Mouse (Mus musculus) B cell, adult 62 days (primary cell): ENCODE results near the gene Trf. TPM values are rescaled to one million over a fixed set of nuclear protein-coding genes. Genes with fewer than 3 reads are reported as not detected.

Experiments used
- total RNA-seq: library from RNA; stranded (reverse); gene quantifications from 4 replicates; pipeline ENCODE4 v1.2.4, GENCODE M21; 2023

Gene Trf
- 9.8 to 15.5 TPM (median 12.4 TPM) in 4 replicates for total RNA-seq

DNA sequence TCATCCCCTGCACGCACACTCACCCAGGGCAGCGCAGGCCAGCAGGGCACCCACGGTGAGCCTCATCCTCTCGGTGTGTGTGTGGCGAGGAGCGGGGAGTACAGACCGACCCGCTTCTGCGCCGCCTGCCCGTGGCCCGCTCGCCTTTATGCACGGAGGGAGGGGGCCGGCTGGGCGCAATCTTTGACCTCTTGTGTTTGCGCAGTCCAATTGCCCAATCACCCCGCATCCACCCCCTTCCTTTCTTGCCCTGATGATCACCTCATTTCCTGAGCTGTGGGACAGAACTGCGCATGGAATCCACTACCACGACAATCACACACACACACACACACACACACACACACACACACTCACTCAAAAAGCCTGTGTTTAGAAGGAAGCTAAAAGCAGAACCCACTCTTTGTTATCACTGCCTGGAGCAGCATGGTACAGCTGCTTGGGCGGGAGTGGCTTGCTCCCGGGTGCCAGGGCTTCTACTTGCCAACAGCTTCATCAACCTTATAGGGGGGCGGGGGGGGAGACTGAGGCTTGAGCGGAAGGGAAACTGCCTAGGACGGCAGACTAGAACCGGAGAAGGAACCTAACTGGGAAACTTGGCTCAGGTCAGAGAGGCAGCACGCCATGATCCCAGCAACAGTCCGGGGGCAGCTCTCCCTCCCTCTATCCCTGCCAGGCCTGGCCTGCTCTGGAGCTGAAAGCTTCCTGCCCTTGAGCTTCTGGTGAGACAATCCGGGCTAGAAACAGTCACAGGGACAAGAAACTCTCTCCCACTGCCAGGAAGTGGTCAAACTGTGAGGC is at the start of gene Trf, which contains the start of gene Gm20425:
Gene Trf (minus strand): TSS at position 294 of the 801 bp plus-strand sequence.
Gene Gm20425 (minus strand): TSS at position 157 of the 801 bp plus-strand sequence.

DNA sequence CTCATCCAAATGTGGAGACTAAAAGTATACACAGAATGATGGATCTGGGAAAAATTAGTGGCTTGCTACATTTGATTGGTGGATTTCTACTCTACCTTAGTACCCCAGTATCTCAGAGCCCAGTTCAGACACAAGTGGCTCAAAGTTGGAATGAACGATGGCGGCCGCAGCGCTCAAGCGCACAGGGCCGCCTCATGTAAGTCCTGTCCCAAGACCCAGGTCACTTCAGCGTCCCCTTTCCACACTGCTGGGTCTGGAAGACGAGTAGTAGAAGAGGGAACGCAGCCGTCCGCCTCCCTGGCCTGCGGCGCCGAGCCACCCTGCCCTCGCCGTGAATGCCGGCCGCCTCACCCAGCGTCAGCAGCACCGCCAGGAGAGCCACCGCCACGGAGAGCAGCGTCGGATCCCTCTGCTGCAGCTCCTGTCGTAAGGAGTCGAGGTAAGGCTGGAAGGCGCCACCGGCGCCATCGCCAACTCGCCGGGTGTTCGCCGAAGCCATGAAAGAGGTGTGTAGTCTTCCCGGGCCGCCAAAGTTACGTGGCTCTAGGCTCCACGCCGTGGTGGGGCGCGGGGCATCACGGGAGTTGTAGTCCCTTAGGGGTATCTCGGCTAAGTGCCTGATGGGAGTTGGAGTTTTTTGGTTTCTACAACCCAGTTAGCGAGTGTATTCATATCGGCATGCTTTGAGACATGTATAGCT is 28.5 kb downstream of the Trf start, which contains the start of gene Srprb:
Gene Srprb (minus strand): TSS at position 577 of the 700 bp plus-strand sequence.

Other genes with a start within 250 kb of the Trf start
- gene Slco2a1, start 241.7 kb downstream of the Trf start, total RNA-seq = 0.09 to 0.28 TPM in 2 of 4 replicates, not detected in the others
- gene Rab6b, start 118.7 kb downstream of the Trf start, total RNA-seq = 0.63 to 1.4 TPM (median 1.1 TPM) in 4 replicates
- gene Srprb, start 28.3 kb downstream of the Trf start, total RNA-seq = 14.7 to 20.7 TPM (median 19.0 TPM) in 4 replicates
- gene Gm20425, start 137 bp downstream of the Trf start, total RNA-seq = 0.67 to 2.7 TPM (median 2.1 TPM) in 3 of 4 replicates, not detected in the other
- gene 1300017J02Rik, start 74.6 kb upstream of the Trf start, total RNA-seq = 2.3 TPM in 1 of 4 replicates, not detected in the others
- 82.4 to 93.7 TPM (median 87.8 TPM) in 4 replicates for gene Topbp1, start 74.8 kb upstream of the Trf start, total RNA-seq
- gene Cdv3, start 135.4 kb upstream of the Trf start, total RNA-seq = 190 to 209 TPM (median 199 TPM) in 4 replicates
- 34.4 to 44.8 TPM (median 37.3 TPM) in 4 replicates for gene Bfsp2, start 250.0 kb upstream of the Trf start, total RNA-seq